In genomic region chr2:69860972-69861452, GRCm38 (mm10) we compare ENCODE assay signal across 8 mouse cellular contexts. TPM values are rescaled to one million over a fixed set of nuclear protein-coding genes. Genes with fewer than 3 reads are reported as not detected.
DNase-seq lines count a peak whose midpoint lies in the region; ATAC-seq and TF ChIP-seq lines count a peak whose summit lies in the region.

No protein-coding gene starts in this region.

- TF ChIP-seq POLR2A in MEL (IDR thresholded peaks at IDR 0.05; ENCODE audit: control insufficient read depth in 1 of 2, insufficient read depth in 1 of 2, low read depth in 1 of 2, low read length in 2 of 2, poor library complexity in 1 of 2): no peak; a peak in 1 of 4 replicates

- peak; percentile 30 for DNase-seq in cerebellum, adult 11 months
- no peak for DNase-seq in cerebellum, adult 9-10 months
- peak; percentile 74 for DNase-seq in MEL (ENCODE audit: low read depth, low spot score)
- peak; percentile 14 for DNase-seq in heart, postnatal 4 days
- DNase-seq in limb, embryonic 11.5 days (ENCODE audit: low spot score): peak; percentile 46

- no peak for TF ChIP-seq CTCF in MEL (IDR thresholded peaks at IDR 0.05 in 2 of 3, conservative IDR thresholded peaks at IDR 0.05 in 1 of 3; ENCODE audit: control insufficient read depth in 1 of 3, insufficient read depth in 1 of 3, low read depth in 2 of 3, low read length in 3 of 3, poor library complexity in 1 of 3, severe bottlenecking in 1 of 3)

- H3K27ac ChIP-seq in MEL (ENCODE audit: control insufficient read depth, low read depth, low read length): peak overlapping the region; percentile 78
- H3K27ac ChIP-seq in embryonic facial prominence, embryonic 13.5 days: peak overlapping the region; percentile 94
- no peak overlapping the region for H3K27ac ChIP-seq in limb, embryonic 11.5 days (replicated peaks; ENCODE audit: low read depth, low read length)
- peak overlapping the region; percentile 86 for H3K27ac ChIP-seq in midbrain, embryonic 12.5 days (replicated peaks)
- peak overlapping the region; percentile 48 for H3K27ac ChIP-seq in stomach, embryonic 16.5 days (ENCODE audit: low read length)

- H3K9ac ChIP-seq in MEL (ENCODE audit: control insufficient read depth, low read depth, low read length, poor library complexity, severe bottlenecking): peak overlapping the region; percentile 73
- H3K9ac ChIP-seq in embryonic facial prominence, embryonic 13.5 days: peak overlapping the region; percentile 100
- peak overlapping the region; percentile 98 for H3K9ac ChIP-seq in limb, embryonic 11.5 days (ENCODE audit: low read length)
- H3K9ac ChIP-seq in midbrain, embryonic 12.5 days (replicated peaks): peak overlapping the region; percentile 99
- H3K9ac ChIP-seq in stomach, embryonic 16.5 days (ENCODE audit: low read length): peak overlapping the region; percentile 100

- H3K9me3 ChIP-seq in MEL (replicated peaks; ENCODE audit: insufficient read depth, low read length): no peaks in the 10 kb centered on the region
- H3K9me3 ChIP-seq in embryonic facial prominence, embryonic 13.5 days: no peaks in the 10 kb centered on the region
- H3K9me3 ChIP-seq in limb, embryonic 11.5 days (ENCODE audit: control insufficient read depth, low read length): no peaks in the 10 kb centered on the region
- no peaks in the 10 kb centered on the region for H3K9me3 ChIP-seq in midbrain, embryonic 12.5 days
- H3K9me3 ChIP-seq in stomach, embryonic 16.5 days (replicated peaks; ENCODE audit: control insufficient read depth, low read length): no peaks in the 10 kb centered on the region

- H3K4me2 ChIP-seq in embryonic facial prominence, embryonic 13.5 days: peak overlapping the region; percentile 66
- peak overlapping the region; percentile 46 for H3K4me2 ChIP-seq in limb, embryonic 11.5 days (ENCODE audit: low read depth, severe bottlenecking)
- H3K4me2 ChIP-seq in midbrain, embryonic 12.5 days (replicated peaks): peak overlapping the region; percentile 74
- H3K4me2 ChIP-seq in stomach, embryonic 16.5 days (ENCODE audit: low read depth, low read length): peak overlapping the region; percentile 53

- H3K79me2 ChIP-seq in MEL (ENCODE audit: control insufficient read depth, insufficient read depth, low read length, poor library complexity): peaks cover 34% of the 10 kb centered on the region

- no peak for TF ChIP-seq RAD21 in MEL (IDR thresholded peaks at IDR 0.05; ENCODE audit: low read depth, low read length)

- WGBS in embryonic facial prominence, embryonic 13.5 days: 10% methylated on average over 13 of the region's 13 CpGs
- WGBS in limb, embryonic 11.5 days: 11% methylated on average over 13 of the region's 13 CpGs
- WGBS in midbrain, embryonic 12.5 days: 13% methylated on average over 12 of the region's 13 CpGs
- 11% methylated on average over 13 of the region's 13 CpGs for WGBS in stomach, embryonic 16.5 days

- peak overlapping the region; percentile 68 to 99 for H3K4me3 ChIP-seq in MEL (ENCODE audit: control insufficient read depth in 1 of 2, insufficient read depth in 1 of 2, low read depth in 2 of 2, low read length in 2 of 2)
- H3K4me3 ChIP-seq in embryonic facial prominence, embryonic 13.5 days: peak overlapping the region; percentile 100
- peak overlapping the region; percentile 96 for H3K4me3 ChIP-seq in limb, embryonic 11.5 days (ENCODE audit: low read depth, low read length)
- H3K4me3 ChIP-seq in midbrain, embryonic 12.5 days: peak overlapping the region; percentile 93
- peak overlapping the region; percentile 84 for H3K4me3 ChIP-seq in stomach, embryonic 16.5 days (replicated peaks; ENCODE audit: low read length)

- ATAC-seq in embryonic facial prominence, embryonic 13.5 days (ENCODE audit: insufficient number of reproducible peaks, insufficient read depth, low FRiP score, low TSS enrichment, low read depth): no peak
- peak; percentile 36; the same call in 1 of the 2 replicates for ATAC-seq in limb, embryonic 11.5 days (ENCODE audit: insufficient number of reproducible peaks, low FRiP score, low TSS enrichment, low read depth)
- peak; percentile 75 for ATAC-seq in midbrain, embryonic 12.5 days (ENCODE audit: low FRiP score, low read depth)
- no peak for ATAC-seq in stomach, embryonic 16.5 days (ENCODE audit: insufficient read depth, low FRiP score)

- TF ChIP-seq EP300 in MEL (IDR thresholded peaks at IDR 0.05; ENCODE audit: low read depth in 1 of 2, low read length in 2 of 2): no peak

- H3K4me1 ChIP-seq in MEL (ENCODE audit: control insufficient read depth in 1 of 2, insufficient read depth in 2 of 2, low read length in 2 of 2): peaks cover 7 to 12% of the 10 kb centered on the region in 2 experiments
- peaks cover 9% of the 10 kb centered on the region for H3K4me1 ChIP-seq in embryonic facial prominence, embryonic 13.5 days
- H3K4me1 ChIP-seq in limb, embryonic 11.5 days (ENCODE audit: control insufficient read depth, insufficient read depth, low read length): no peaks in the 10 kb centered on the region
- H3K4me1 ChIP-seq in midbrain, embryonic 12.5 days: peaks cover 24% of the 10 kb centered on the region
- H3K4me1 ChIP-seq in stomach, embryonic 16.5 days (ENCODE audit: control insufficient read depth, insufficient read depth, low read length): peaks cover 5% of the 10 kb centered on the region; the same call in 1 of the 2 replicates

- H3K36me3 ChIP-seq in MEL (ENCODE audit: control insufficient read depth in 1 of 2, insufficient read depth in 2 of 2, low read length in 2 of 2): peaks cover 27 to 33% of the 10 kb centered on the region in 2 experiments
- H3K36me3 ChIP-seq in embryonic facial prominence, embryonic 13.5 days: peaks cover 10% of the 10 kb centered on the region; the same call in 1 of the 2 replicates
- peaks cover 2% of the 10 kb centered on the region; the same call in 1 of the 2 replicates for H3K36me3 ChIP-seq in limb, embryonic 11.5 days (ENCODE audit: control insufficient read depth, insufficient read depth, low read length)
- H3K36me3 ChIP-seq in midbrain, embryonic 12.5 days: peaks cover 14% of the 10 kb centered on the region; the same call in 1 of the 2 replicates
- H3K36me3 ChIP-seq in stomach, embryonic 16.5 days (ENCODE audit: control insufficient read depth, insufficient read depth, low read length): no peaks in the 10 kb centered on the region

- no peaks in the 10 kb centered on the region for H3K27me3 ChIP-seq in MEL (ENCODE audit: control insufficient read depth in 1 of 2, insufficient read depth in 2 of 2, low read length in 2 of 2)
- no peaks in the 10 kb centered on the region for H3K27me3 ChIP-seq in embryonic facial prominence, embryonic 13.5 days
- H3K27me3 ChIP-seq in limb, embryonic 11.5 days (ENCODE audit: control insufficient read depth, insufficient read depth, low read length): no peaks in the 10 kb centered on the region
- H3K27me3 ChIP-seq in midbrain, embryonic 12.5 days: no peaks in the 10 kb centered on the region
- H3K27me3 ChIP-seq in stomach, embryonic 16.5 days (ENCODE audit: control insufficient read depth, insufficient read depth, low read length): no peaks in the 10 kb centered on the region

TF ChIP-seq in MEL, 35 proteins besides CTCF, POLR2A, EP300 and RAD21 (continues in another document):
- TF ChIP-seq TCF12 (IDR thresholded peaks at IDR 0.05; ENCODE audit: low read depth, low read length) (no peak), JUND (IDR thresholded peaks at IDR 0.05; ENCODE audit: low read depth, low read length) (no peak)

RNA-seq across cellular contexts. Expression of gene Ssb, which starts 0.3 kb away (rescaled TPM):
- 219 and 221 TPM in 2 replicates for total RNA-seq in MEL (2012; rRNA removed)
- polyA plus RNA-seq in MEL (2012; ENCODE audit: insufficient read depth in 1 of 2, insufficient read length in 2 of 2, low read depth in 1 of 2, low replicate concordance in 2 of 2, missing spikeins in 1 of 2): 1,000 to 10,000 TPM in 1 of 2 experiments, 100 to 1,000 TPM in 1; 357 to 1,377 TPM
- polyA plus RNA-seq in embryonic facial prominence, embryonic 13.5 days (2015; fragmentation: Nextera tagmentation; extraction: Ambion mirVana): 396 and 412 TPM in 2 replicates
- 100 to 1,000 TPM; 112 to 114 TPM for total RNA-seq in heart, postnatal 4 days (2021)
- polyA plus RNA-seq in limb, embryonic 11.5 days (2014; fragmentation: Nextera tagmentation; extraction: Ambion mirVana): 423 and 426 TPM in 2 replicates
- polyA plus RNA-seq in midbrain, embryonic 12.5 days (2016; fragmentation: Nextera tagmentation; extraction: Ambion mirVana): 379 and 421 TPM in 2 replicates
- polyA plus RNA-seq in stomach, embryonic 16.5 days (2015; fragmentation: Nextera tagmentation; extraction: Ambion mirVana): 244 and 263 TPM in 2 replicates

RNA-seq across cellular contexts. Expression of gene Mettl5, which starts 24.4 kb away (rescaled TPM):
- 27.5 and 32.3 TPM in 2 replicates for total RNA-seq in MEL (2012; rRNA removed)
- polyA plus RNA-seq in MEL (2012; ENCODE audit: insufficient read depth in 1 of 2, insufficient read length in 2 of 2, low read depth in 1 of 2, low replicate concordance in 2 of 2, missing spikeins in 1 of 2): 10 to 100 TPM in 1 of 2 experiments, not detected in 1; 29.2 TPM
- 41.1 and 45.6 TPM in 2 replicates for polyA plus RNA-seq in embryonic facial prominence, embryonic 13.5 days (2015; fragmentation: Nextera tagmentation; extraction: Ambion mirVana)
- total RNA-seq in heart, postnatal 4 days (2021): 10 to 100 TPM; 21.6 to 22.1 TPM
- polyA plus RNA-seq in limb, embryonic 11.5 days (2014; fragmentation: Nextera tagmentation; extraction: Ambion mirVana): 35.7 and 36.2 TPM in 2 replicates
- 35.4 and 39.7 TPM in 2 replicates for polyA plus RNA-seq in midbrain, embryonic 12.5 days (2016; fragmentation: Nextera tagmentation; extraction: Ambion mirVana)
- polyA plus RNA-seq in stomach, embryonic 16.5 days (2015; fragmentation: Nextera tagmentation; extraction: Ambion mirVana): 36.8 and 36.9 TPM in 2 replicates

RNA-seq across cellular contexts. Expression of gene Ubr3, which starts 36.0 kb away (rescaled TPM):
- total RNA-seq in MEL (2012; rRNA removed): 10.1 and 13.5 TPM in 2 replicates
- 100 to 1,000 TPM in 1 of 2 experiments, 10 to 100 TPM in 1; 25.3 to 188 TPM for polyA plus RNA-seq in MEL (2012; ENCODE audit: insufficient read depth in 1 of 2, insufficient read length in 2 of 2, low read depth in 1 of 2, low replicate concordance in 2 of 2, missing spikeins in 1 of 2)
- 16.7 and 17.1 TPM in 2 replicates for polyA plus RNA-seq in embryonic facial prominence, embryonic 13.5 days (2015; fragmentation: Nextera tagmentation; extraction: Ambion mirVana)
- 10 to 100 TPM; 87.2 to 88.7 TPM for total RNA-seq in heart, postnatal 4 days (2021)
- polyA plus RNA-seq in limb, embryonic 11.5 days (2014; fragmentation: Nextera tagmentation; extraction: Ambion mirVana): 13.2 and 20.1 TPM in 2 replicates
- 24.3 and 24.8 TPM in 2 replicates for polyA plus RNA-seq in midbrain, embryonic 12.5 days (2016; fragmentation: Nextera tagmentation; extraction: Ambion mirVana)
- 11.8 and 12.7 TPM in 2 replicates for polyA plus RNA-seq in stomach, embryonic 16.5 days (2015; fragmentation: Nextera tagmentation; extraction: Ambion mirVana)

RNA-seq across cellular contexts. Expression of gene Klhl23, which starts 39.3 kb away (rescaled TPM):
- total RNA-seq in MEL (2012; rRNA removed): 24.8 and 27.6 TPM in 2 replicates
- polyA plus RNA-seq in MEL (2012; ENCODE audit: insufficient read depth in 1 of 2, insufficient read length in 2 of 2, low read depth in 1 of 2, low replicate concordance in 2 of 2, missing spikeins in 1 of 2): 100 to 1,000 TPM in 1 of 2 experiments, 10 to 100 TPM in 1; 31.4 to 238 TPM
- polyA plus RNA-seq in embryonic facial prominence, embryonic 13.5 days (2015; fragmentation: Nextera tagmentation; extraction: Ambion mirVana): 27.3 and 31.4 TPM in 2 replicates
- total RNA-seq in heart, postnatal 4 days (2021): 10 to 100 TPM; 56.7 to 62.7 TPM
- 31.6 and 35.7 TPM in 2 replicates for polyA plus RNA-seq in limb, embryonic 11.5 days (2014; fragmentation: Nextera tagmentation; extraction: Ambion mirVana)
- polyA plus RNA-seq in midbrain, embryonic 12.5 days (2016; fragmentation: Nextera tagmentation; extraction: Ambion mirVana): 41.0 and 51.6 TPM in 2 replicates
- 43.9 and 47.3 TPM in 2 replicates for polyA plus RNA-seq in stomach, embryonic 16.5 days (2015; fragmentation: Nextera tagmentation; extraction: Ambion mirVana)

Comparison
In these comparisons a context has a peak if more than half of its experiments do, and no peak if none do; other contexts are left out.
1. ATAC-seq: peak in limb, embryonic 11.5 days (single experiment) and midbrain, embryonic 12.5 days (single experiment); none in embryonic facial prominence, embryonic 13.5 days (single experiment) and stomach, embryonic 16.5 days (single experiment).
2. Peak in every context shown above with its lines, with median percentiles within 50 percentile points of each other: H3K4me3 ChIP-seq, H3K9ac ChIP-seq and H3K4me2 ChIP-seq.